Mouse (Mus musculus): ENCODE results near the gene Anks1b.

- TF ChIP-seq CTCF (IDR thresholded peaks at IDR 0.05; ENCODE audit: low read depth, low read length) (no peak), TAL1 (conservative IDR thresholded peaks at IDR 0.05; ENCODE audit: low read depth, low read length) (no peak), GATA2 (IDR thresholded peaks at IDR 0.05; ENCODE audit: borderline replicate concordance, low read depth, low read length) (no peak)
Observed at GRCm38 (mm10) chr10:90190366-90190765, 317.1 kb downstream of the Anks1b start.

Data from G1E (cell line).